Mouse (Mus musculus) embryo, embryonic 10 days (tissue): ENCODE data around the gene March7.
A peak's percentile ranks its signal among the peaks of the same experiment; 100 is the strongest.

Source experiments
- DNase-seq: peaks from one replicate; pipeline ENCODE4 v3.0.0-alpha.2; 2015; ENCODE audit warnings: low spot score

The March7 gene

DNA sequence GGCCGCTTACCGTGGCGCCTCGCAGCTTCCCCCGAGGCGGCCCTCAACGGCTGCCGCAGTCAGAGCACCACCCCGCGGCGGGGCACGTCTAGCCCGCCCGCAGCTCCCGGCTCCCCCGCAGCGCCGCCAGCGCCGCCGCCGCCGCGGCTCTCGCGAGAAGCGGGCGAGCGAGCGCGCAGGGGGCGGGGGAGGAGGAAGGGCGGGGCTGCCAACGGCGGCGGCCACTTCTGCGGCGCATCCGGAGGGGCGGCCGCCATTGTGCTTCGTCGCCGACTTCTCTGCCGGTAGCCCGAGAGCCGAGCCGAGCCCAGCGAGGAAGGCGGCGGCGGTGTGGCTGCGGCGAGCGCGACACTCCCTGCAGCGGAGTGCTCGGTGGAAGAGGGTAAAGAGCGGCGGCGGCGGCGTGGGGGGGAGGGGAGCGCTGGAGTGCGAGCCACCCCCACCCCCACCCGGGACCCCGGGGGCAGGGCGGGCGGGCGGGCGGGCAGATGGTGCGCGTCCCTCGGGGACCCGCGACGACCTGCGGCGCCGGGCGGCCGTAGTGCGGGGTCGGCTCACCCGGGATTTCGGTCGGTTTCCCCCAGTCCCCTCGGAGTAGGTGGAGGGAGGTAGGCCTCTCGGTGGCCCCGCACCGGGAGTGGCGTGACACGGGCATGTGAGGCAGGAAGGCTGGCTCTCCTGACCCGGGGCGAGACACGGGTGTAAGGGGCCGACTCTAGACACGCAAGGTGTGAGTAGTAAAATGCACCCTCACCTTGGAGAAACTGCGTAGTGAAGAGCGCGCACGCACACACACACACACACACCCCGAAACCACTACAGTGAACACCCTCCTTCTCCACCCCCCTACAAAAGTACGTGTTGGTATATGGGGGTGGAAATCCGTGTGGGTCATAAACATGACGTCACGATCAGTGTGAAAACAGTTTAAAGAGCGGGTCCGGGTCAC, at the start of gene March7, which contains the start of gene Baz2b:
Gene March7, plus strand, starts transcription at position 185 of the 949 bp plus-strand sequence.
Gene Baz2b, minus strand, starts transcription at position 137 of the 949 bp plus-strand sequence.
- peak; percentile 79 for DNase-seq

GRCm38 (mm10) chr2:60163744-60164143, 45.9 kb upstream of the March7 start:
- no peak for DNase-seq

GRCm38 (mm10) chr2:60165679-60166078, 44.0 kb upstream of the March7 start:
- DNase-seq, result no peak

- no peak for DNase-seq
Observed at GRCm38 (mm10) chr2:60166878-60167277, 42.8 kb upstream of the March7 start.

DNA sequence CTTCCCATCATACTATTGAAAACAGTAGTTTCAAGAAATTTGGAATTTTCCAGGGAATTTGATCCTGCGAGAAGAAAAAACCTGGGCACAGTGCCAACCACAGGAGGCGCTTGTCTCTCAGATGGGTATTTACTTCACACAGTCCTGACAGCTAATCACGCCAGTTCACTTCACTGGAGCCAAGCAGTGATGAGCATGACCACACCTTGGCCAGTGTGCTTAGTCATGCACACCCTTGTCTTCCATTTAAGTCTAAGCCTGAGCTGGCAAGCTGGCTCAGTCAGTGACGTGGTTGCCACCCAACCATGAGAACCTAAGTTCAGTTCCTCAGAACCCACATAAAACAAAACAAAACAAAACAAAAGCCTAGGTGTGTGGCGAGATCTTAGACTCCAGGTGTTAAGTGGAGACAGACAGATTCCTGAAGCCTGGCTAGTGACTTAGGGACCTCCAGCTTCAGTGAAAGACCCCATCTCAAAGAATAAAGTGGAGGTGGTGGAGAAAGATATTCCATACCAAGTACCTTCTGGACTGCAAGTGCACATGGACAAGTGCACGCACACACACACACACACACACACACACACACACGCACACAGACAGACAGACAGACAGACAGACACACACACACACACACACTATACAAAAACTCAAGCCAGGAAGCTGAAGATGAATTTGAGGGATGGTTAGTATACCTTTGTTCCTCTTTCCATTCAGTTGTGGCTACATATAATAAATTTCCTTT, 37.7 kb upstream of the March7 start:
- DNase-seq, result no peak

- DNase-seq, result no peak
Observed at GRCm38 (mm10) chr2:60172531-60172914, 37.2 kb upstream of the March7 start.

DNA sequence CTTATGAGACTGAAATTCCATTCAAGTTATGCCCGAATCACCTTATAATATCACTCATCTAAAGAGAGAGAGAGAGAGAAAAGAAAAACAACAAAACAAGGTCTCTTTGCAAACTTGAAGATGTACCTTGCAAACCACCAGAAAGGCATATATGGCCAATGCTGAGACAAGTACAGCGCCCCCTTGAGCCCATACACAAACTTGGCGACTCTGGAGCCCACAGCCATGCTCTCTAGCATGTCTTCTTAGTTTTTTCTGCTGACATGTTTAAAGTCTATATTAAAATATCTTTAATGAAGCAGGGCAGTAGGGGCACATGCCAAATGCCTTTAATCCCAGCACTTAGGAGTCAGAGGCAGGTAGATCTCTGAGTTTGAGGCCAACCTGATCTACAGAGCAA, 36.5 kb upstream of the March7 start:
- no peak for DNase-seq

- no peak for DNase-seq
Observed at GRCm38 (mm10) chr2:60173595-60173994, 36.1 kb upstream of the March7 start.

DNA sequence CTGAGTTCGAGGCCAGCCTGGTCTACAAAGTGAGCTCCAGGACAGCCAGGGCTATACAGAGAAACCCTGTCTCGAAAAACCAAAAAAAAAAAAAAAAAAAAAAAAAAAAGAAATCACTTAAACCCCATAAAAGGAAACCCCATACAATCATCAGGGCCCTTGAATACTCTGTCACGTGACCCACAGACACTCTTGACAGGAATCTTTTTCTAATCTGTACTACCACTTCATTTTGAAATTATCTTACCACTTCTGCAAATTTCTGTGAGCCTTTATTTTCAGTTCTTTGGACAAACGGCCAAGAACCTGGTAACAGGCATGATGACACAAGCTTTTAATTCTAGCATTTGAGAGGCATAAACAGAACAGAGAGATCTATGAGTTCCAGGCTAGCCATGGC, 34.6 kb upstream of the March7 start:
- DNase-seq, result no peak

DNA sequence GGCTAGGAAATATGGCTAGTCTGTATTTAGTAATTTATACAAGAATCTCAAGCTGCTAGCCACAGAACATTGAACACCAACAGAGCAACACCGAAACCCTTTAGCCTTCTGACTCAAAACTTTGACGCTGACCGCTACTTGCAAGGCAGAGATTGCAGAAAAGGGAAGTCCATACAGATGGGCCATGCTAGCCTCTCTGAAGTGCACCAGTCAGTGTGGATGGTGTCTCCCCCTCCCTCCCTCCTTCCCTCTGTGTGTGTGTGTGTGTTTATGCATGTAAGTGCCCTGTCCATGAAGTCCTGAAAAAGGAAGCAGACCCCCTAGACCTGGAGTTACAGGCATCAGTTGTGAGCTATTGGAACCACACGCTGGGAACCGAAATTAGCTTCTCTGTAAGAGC, 33.6 kb upstream of the March7 start:
- DNase-seq, result no peak

DNA sequence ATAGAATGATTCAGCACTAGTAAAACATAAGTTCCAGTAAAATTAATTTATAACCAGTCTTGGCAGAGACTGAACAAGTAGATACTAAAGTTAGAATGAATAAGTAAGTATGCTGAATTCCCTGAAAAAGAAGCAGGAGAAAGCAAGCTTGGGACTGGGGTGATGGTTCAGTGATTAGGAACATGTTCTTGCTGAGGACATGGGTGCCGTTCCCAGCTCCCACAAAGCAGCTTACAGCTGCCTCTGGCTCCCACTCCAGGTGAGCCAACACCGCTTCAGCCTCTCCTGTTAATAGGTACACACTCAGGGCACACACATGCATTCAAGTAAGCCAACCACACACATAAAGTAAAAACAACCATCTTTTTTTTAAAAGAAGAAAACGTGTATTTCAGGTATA, 32.2 kb upstream of the March7 start:
- DNase-seq, result no peak

DNA sequence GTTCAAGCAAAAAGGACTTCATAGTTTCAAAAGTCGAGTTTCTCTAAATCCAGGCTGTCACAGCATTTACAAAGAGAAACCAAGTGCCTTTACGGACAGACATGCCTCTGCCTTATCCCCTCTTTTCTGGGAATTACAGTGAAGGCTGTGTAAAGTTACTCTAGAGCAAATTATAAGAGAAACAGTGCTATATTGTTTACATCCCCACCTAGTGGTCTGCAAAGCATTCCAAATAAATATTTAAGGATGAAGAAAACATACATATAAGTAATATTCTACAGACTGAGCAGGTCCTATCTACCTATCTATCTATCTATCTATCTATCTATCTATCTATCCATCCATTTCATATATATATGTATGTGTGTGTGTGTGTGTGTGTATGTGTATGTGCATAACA, 28.0 kb upstream of the March7 start:
- no peak for DNase-seq

DNA sequence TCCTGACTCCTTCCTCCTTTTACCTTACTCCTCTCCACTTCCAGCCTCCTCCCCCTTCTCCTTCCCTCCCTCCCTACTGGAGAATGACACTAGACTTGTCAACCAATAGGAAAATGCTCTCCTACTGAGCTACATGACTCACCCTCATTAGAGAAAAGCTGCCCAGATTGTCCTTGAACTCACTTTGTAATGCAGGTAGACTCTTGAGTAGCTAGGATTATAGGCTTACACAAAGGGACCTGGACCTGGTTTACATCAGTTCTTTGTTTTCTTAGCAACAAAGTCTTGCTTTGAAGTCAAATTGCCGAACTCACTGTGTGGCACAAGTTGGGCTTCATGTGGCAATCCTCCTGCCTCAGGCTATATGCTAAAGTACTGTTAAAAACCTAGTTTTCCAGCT, 12.8 kb upstream of the March7 start:
- DNase-seq, result no peak

GRCm38 (mm10) chr2:60200051-60200562, 9.6 kb upstream of the March7 start:
- DNase-seq, result no peak

DNA sequence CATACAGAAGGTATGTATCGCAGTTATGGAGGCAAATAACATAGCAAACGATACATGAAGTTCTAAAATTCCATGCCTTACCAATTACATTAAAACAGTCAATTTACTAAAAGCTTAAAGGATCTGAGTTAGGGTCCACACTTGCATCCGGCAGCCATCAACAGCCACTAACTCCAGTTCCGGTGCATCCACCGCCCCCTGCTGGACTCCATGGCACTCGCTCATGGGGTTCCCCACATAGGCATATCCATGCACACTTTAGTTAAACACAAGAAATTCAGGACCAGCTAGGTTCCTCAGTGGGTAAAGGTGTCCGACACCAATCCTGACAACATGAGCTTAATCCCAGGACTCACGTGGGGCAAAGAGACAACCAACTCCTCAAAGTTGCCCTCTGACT, 9.0 kb upstream of the March7 start:
- DNase-seq, result peak; percentile 80

DNA sequence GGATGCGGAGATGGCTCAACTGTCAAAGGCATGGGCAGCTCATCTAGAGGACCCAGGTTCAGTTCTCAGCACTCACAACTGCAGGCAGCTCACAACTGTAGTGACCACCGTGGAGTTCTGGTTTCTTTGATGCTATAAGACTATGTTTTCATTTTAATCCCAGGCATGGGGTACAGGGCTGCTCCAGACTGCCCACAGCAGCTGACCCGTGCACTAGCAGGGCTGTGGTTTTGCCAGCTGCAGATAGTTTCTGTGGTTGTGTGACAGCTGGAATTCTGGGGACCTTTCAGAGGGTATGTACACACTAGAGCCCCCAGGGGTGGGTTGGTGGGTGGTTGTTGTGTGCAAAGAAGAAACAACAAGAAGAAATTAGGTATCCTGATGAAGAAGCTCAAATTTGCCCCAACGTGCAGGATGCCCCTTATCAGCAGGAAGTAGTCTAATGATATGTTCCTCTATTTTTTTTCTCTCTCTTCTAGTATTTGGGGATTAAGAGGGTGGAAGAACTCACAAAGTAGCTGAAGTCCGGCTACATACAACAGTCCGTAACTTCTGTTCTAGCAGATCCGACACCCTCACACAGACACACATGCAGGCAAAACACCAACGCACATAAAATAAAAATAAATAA, 6.7 kb upstream of the March7 start:
- no peak for DNase-seq

- DNase-seq, result no peak
Observed at GRCm38 (mm10) chr2:60203733-60204132, 6.0 kb upstream of the March7 start.

- DNase-seq, result no peak
Observed at GRCm38 (mm10) chr2:60204162-60204561, 5.5 kb upstream of the March7 start.

- no peak for DNase-seq
Observed at GRCm38 (mm10) chr2:60205795-60206194, 3.9 kb upstream of the March7 start.

DNA sequence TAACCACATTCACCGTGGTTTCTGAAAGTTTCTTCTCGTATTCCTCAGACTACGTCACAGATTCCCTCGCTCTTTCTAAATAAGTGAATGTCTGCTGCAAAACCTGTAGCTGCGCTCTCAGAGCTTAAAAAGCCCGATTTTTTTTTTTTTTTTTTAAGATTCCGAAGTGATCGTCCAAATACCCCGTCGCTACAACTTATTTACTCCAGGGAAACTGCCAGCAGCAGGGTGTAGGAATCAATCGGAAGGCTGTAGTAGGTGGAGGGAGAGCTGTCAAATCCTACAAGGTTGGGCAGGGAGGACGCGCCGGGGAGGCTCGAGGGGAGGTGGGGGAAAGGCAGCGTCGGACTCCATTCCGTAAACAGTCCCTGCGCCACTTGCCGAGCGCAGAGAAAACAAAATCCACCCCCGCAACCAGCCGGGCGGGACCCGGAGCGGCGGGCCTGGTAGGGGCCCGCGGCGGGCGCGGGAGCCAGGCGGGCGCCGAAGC, 520 bp upstream of the March7 start:
- peak; percentile 67 for DNase-seq

- no peak for DNase-seq
Observed at GRCm38 (mm10) chr2:60210821-60211220, 1.1 kb downstream of the March7 start.

GRCm38 (mm10) chr2:60212488-60212887, 2.8 kb downstream of the March7 start:
- DNase-seq, result no peak
